Mouse (Mus musculus): Measurements from ENCODE around the gene Msi1. TPM values are rescaled to one million over a fixed set of nuclear protein-coding genes. Genes with fewer than 3 reads are reported as not detected.

The Msi1 gene
- polyA plus RNA-seq, 1 experiment from 2014 or later = 4.3 TPM

- Histone ChIP-seq H3K4me3 (ENCODE audit: low read depth, low read length) (no peak overlapping the region), H3K4me1 (replicated peaks; ENCODE audit: control insufficient read depth, insufficient read depth, low read length) (no peaks in the 10 kb centered on the region), H3K27ac (ENCODE audit: low read depth, low read length) (no peak overlapping the region), H3K9ac (ENCODE audit: low read depth, low read length) (no peak overlapping the region), H3K36me3 (ENCODE audit: control insufficient read depth, insufficient read depth) (no peaks in the 10 kb centered on the region), H3K27me3 (replicated peaks; ENCODE audit: control insufficient read depth, insufficient read depth, low read length) (no peaks in the 10 kb centered on the region), H3K4me2 (replicated peaks; ENCODE audit: low read depth) (peak overlapping the region; percentile 32; the same call in 1 of the 2 replicates), H3K9me3 (ENCODE audit: control insufficient read depth) (no peaks in the 10 kb centered on the region)
- WGBS = 54% methylated on average over 24 of the region's 24 CpGs
- TF ChIP-seq CTCF (IDR thresholded peaks at IDR 0.05; ENCODE audit: low read depth) = no peak
- ATAC-seq = no peak
Measured at GRCm38 (mm10) chr5:115415111-115416085, 14.0 kb upstream of the Msi1 start.

- Histone ChIP-seq H3K4me1 (replicated peaks; ENCODE audit: control insufficient read depth, insufficient read depth, low read length) (no peaks in the 10 kb centered on the region), H3K9ac (ENCODE audit: low read depth, low read length) (peak overlapping the region; percentile 70), H3K9me3 (ENCODE audit: control insufficient read depth) (no peaks in the 10 kb centered on the region), H3K4me3 (ENCODE audit: low read depth, low read length) (peak overlapping the region; percentile 80), H3K27me3 (replicated peaks; ENCODE audit: control insufficient read depth, insufficient read depth, low read length) (peaks cover 21% of the 10 kb centered on the region), H3K36me3 (ENCODE audit: control insufficient read depth, insufficient read depth) (no peaks in the 10 kb centered on the region), H3K27ac (ENCODE audit: low read depth, low read length) (no peak overlapping the region), H3K4me2 (replicated peaks; ENCODE audit: low read depth) (peak overlapping the region; percentile 98)
- no peak for ATAC-seq
- no peak for TF ChIP-seq CTCF (IDR thresholded peaks at IDR 0.05; ENCODE audit: low read depth)
- 13% methylated on average over 20 of the region's 20 CpGs for WGBS
Measured at GRCm38 (mm10) chr5:115428831-115429358, 504 bp upstream of the Msi1 start.

DNA sequence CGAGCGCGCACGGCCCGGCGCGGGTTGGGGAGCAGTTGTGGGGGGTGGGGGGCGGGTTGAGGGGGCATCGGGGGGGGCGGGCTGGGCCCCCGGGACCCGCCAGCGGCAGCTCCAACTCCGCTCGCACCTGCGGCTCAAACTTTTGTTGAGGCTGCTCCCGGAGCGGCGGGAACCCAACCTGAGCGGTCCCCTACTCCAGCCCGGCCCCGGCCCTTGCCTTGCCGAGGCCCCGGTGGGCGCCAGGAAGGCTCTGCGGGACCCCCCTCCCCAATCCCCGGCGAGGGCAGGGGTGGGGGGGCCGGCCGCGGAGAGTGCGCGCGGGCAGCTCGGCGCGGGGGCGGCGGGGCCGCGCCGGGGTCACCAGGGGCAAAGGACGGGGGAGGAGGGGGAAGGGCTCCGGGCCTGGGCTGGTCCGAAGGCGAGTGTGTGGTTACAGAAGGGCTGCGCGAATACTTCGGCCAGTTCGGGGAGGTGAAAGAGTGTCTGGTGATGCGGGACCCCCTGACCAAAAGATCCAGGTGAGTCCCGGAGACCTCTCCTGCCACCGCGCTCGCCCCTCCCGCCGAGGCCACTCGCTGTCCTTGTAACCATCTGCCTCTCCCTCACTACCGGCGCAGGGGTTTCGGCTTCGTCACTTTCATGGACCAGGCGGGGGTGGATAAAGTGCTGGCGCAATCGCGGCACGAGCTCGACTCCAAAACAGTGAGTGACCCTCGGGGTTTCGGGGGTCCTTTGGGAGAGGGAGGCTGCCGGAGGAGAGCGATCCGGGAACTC lies 975 bp downstream of the Msi1 start:
- no peaks in the 10 kb centered on the region for H3K4me1 ChIP-seq (replicated peaks; ENCODE audit: control insufficient read depth, insufficient read depth, low read length)
- H3K36me3 ChIP-seq (ENCODE audit: control insufficient read depth, insufficient read depth) = no peaks in the 10 kb centered on the region
- no peak for ATAC-seq
- H3K27ac ChIP-seq (ENCODE audit: low read depth, low read length) = peak overlapping the region; percentile 62
- peak overlapping the region; percentile 98 for H3K4me2 ChIP-seq (replicated peaks; ENCODE audit: low read depth)
- no peak for TF ChIP-seq CTCF (IDR thresholded peaks at IDR 0.05; ENCODE audit: low read depth)
- WGBS = 1% methylated on average over 64 of the region's 73 CpGs
- no peaks in the 10 kb centered on the region for H3K9me3 ChIP-seq (ENCODE audit: control insufficient read depth)
- peak overlapping the region; percentile 70 for H3K9ac ChIP-seq (ENCODE audit: low read depth, low read length)
- H3K4me3 ChIP-seq (ENCODE audit: low read depth, low read length) = peak overlapping the region; percentile 80
- peaks cover 21% of the 10 kb centered on the region for H3K27me3 ChIP-seq (replicated peaks; ENCODE audit: control insufficient read depth, insufficient read depth, low read length)

- Histone ChIP-seq H3K27ac (ENCODE audit: low read depth, low read length) (0 out of 2 replicates have a peak overlapping the region, but pooled peaks have one; percentile 3), H3K36me3 (ENCODE audit: control insufficient read depth, insufficient read depth) (no peaks in the 10 kb centered on the region), H3K4me1 (replicated peaks; ENCODE audit: control insufficient read depth, insufficient read depth, low read length) (no peaks in the 10 kb centered on the region), H3K9me3 (ENCODE audit: control insufficient read depth) (no peaks in the 10 kb centered on the region), H3K27me3 (replicated peaks; ENCODE audit: control insufficient read depth, insufficient read depth, low read length) (peaks cover 21% of the 10 kb centered on the region), H3K9ac (ENCODE audit: low read depth, low read length) (no peak overlapping the region), H3K4me2 (replicated peaks; ENCODE audit: low read depth) (peak overlapping the region; percentile 98), H3K4me3 (ENCODE audit: low read depth, low read length) (peak overlapping the region; percentile 80)
- peak; percentile 65 for TF ChIP-seq CTCF (IDR thresholded peaks at IDR 0.05; ENCODE audit: low read depth)
- ATAC-seq = peak; percentile 57
- WGBS = 11% methylated on average over 14 of the region's 14 CpGs
Measured at GRCm38 (mm10) chr5:115431061-115431897, 1.9 kb downstream of the Msi1 start.

- peaks cover 21% of the 10 kb centered on the region for H3K27me3 ChIP-seq (replicated peaks; ENCODE audit: control insufficient read depth, insufficient read depth, low read length)
- no peak for TF ChIP-seq CTCF (IDR thresholded peaks at IDR 0.05; ENCODE audit: low read depth)
- no peak for ATAC-seq
- peak overlapping the region; percentile 98 for H3K4me2 ChIP-seq (replicated peaks; ENCODE audit: low read depth)
- no peaks in the 10 kb centered on the region for H3K9me3 ChIP-seq (ENCODE audit: control insufficient read depth)
- H3K4me3 ChIP-seq (ENCODE audit: low read depth, low read length) = no peak overlapping the region
- 32% methylated on average over 7 of the region's 7 CpGs for WGBS
- H3K9ac ChIP-seq (ENCODE audit: low read depth, low read length) = no peak overlapping the region
- no peaks in the 10 kb centered on the region; the same call in 1 of the 2 replicates for H3K4me1 ChIP-seq (replicated peaks; ENCODE audit: control insufficient read depth, insufficient read depth, low read length)
- no peaks in the 10 kb centered on the region for H3K36me3 ChIP-seq (ENCODE audit: control insufficient read depth, insufficient read depth)
- 0 out of 2 replicates have a peak overlapping the region, but pooled peaks have one; percentile 3 for H3K27ac ChIP-seq (ENCODE audit: low read depth, low read length)
Measured at GRCm38 (mm10) chr5:115431898-115432259, 2.5 kb downstream of the Msi1 start.
